Mouse (Mus musculus) forebrain, postnatal 0 days (tissue): ENCODE measurements around the gene Lmod3. TPM values are rescaled to one million over a fixed set of nuclear protein-coding genes. Genes with fewer than 3 reads are reported as not detected.

Source experiments
- ATAC-seq: fragments of 200-750 bp; cut with Nextera tagmentation; 2 replicates; pipeline ENCODE4 v1.8.0; 2017; ENCODE audit warnings: mild to moderate bottlenecking, moderate library complexity
- DNase-seq: peaks from one replicate; pipeline ENCODE4 v3.0.0-alpha.2; 2015
- H3K27ac ChIP-seq: fragments of 300-500 bp; sonication (generic); 2 replicates; pipeline ENCODE4 v1.5.1; 2014; ENCODE audit warnings: low read depth, mild to moderate bottlenecking, antibody characterized with exemption, low read length, moderate library complexity, mixed read lengths
- H3K27me3 ChIP-seq: fragments of 300-500 bp; sonication (generic); 2 replicates; pipeline ENCODE4 v1.6.1; 2014; ENCODE audit warnings: mild to moderate bottlenecking, low read length, mixed read lengths; ENCODE audit not compliant: insufficient read depth
- H3K36me3 ChIP-seq: fragments of 300-500 bp; sonication (generic); 2 replicates; pipeline ENCODE4 v1.6.1; 2014; ENCODE audit warnings: mild to moderate bottlenecking, moderate library complexity; ENCODE audit not compliant: insufficient read depth
- H3K4me1 ChIP-seq: fragments of 300-500 bp; sonication (generic); 2 replicates; pipeline ENCODE4 v1.6.1; 2014; ENCODE audit warnings: antibody characterized with exemption; ENCODE audit not compliant: insufficient read depth
- H3K4me2 ChIP-seq: fragments of 300-500 bp; sonication (generic); 2 replicates; pipeline ENCODE4 v1.6.1; 2014; ENCODE audit warnings: low read depth, mild to moderate bottlenecking, moderate library complexity
- H3K4me3 ChIP-seq: fragments of 300-500 bp; sonication (generic); 2 replicates; pipeline ENCODE4 v1.5.1; 2014; ENCODE audit warnings: low read depth, low read length, mixed read lengths
- H3K9ac ChIP-seq: fragments of 300-500 bp; sonication (generic); 2 replicates; pipeline ENCODE4 v1.6.1; 2014; ENCODE audit warnings: mild to moderate bottlenecking
- H3K9me3 ChIP-seq: fragments of 300-500 bp; sonication (generic); 2 replicates; pipeline ENCODE4 v1.6.1; 2016; ENCODE audit warnings: low read length
- CTCF ChIP-seq: sonication (generic); IDR thresholded peaks from 2 replicates; pipeline ENCODE4 v1.5.1; 2016; ENCODE audit warnings: antibody characterized with exemption, control low read depth, low read depth
- WGBS: fragments of 180-500 bp; shearing (Covaris S2); extraction: QIAGEN DNeasy Blood & Tissue Kit; methylation state at CpG from one replicate; pipeline ENCODE4 v1.1.7; 2014; 5-methylcytosine and 5-hydroxymethylcytosine counted together
- polyA plus RNA-seq: library from polyadenylated mRNA; unstranded; fragments of >200 nt; fragmentation: Nextera tagmentation; extraction: Ambion mirVana; gene quantifications from 2 replicates; pipeline ENCODE4 v1.2.1, GENCODE M21; 2015
- total RNA-seq: library from RNA; depleted of rRNA; stranded (reverse); fragments of >200 nt; gene quantifications from 2 replicates; pipeline ENCODE4 v1.2.3, GENCODE M21; 2014

Lmod3 gene
- total and polyA plus RNA-seq, 2 experiments from 2014 or later, result 0.05 to 0.11 TPM

GRCm38 (mm10) chr6:97221205-97222025 is 31.1 kb downstream of the Lmod3 start:
- no peak for TF ChIP-seq CTCF
- DNase-seq, result peak; percentile 47
- H3K27ac ChIP-seq, result 0 out of 2 replicates have a peak overlapping the region, but pooled peaks have one; percentile 40
- no peak overlapping the region for H3K4me3 ChIP-seq
- no peaks in the 10 kb centered on the region for H3K9me3 ChIP-seq
- no peaks in the 10 kb centered on the region for H3K27me3 ChIP-seq
- H3K4me2 ChIP-seq, result peak overlapping the region; percentile 1; the same call in 1 of the 2 replicates
- 52% methylated on average over 15 of the region's 15 CpGs for WGBS
- ATAC-seq, result peak; percentile 78
- peaks cover 12% of the 10 kb centered on the region for H3K4me1 ChIP-seq
- no peaks in the 10 kb centered on the region; the same call in 1 of the 2 replicates for H3K36me3 ChIP-seq
- H3K9ac ChIP-seq, result no peak overlapping the region

DNA sequence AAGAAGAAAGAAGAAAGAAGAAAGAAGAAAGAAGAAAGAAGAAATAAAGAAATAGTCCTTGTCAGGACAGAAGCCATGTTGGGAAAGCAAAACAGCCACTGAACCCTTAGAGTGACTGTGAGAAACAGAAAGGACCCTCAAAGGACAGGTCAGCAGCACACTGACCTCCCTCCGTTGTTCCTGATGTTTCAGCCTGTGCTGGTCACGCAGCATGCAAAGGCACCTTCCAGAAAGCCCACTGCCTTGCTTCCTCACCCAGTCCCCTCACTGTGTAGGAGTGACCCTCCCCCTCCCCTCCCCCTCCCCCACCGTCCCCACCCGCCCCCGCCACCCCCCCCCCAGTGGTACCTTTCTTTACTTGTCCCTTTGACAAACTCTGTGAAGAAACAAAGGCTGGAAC is 31.9 kb downstream of the Lmod3 start:
- H3K36me3 ChIP-seq, result no peaks in the 10 kb centered on the region; the same call in 1 of the 2 replicates
- peaks cover 12% of the 10 kb centered on the region for H3K4me1 ChIP-seq
- TF ChIP-seq CTCF, result no peak
- H3K9me3 ChIP-seq, result no peaks in the 10 kb centered on the region
- no peak for DNase-seq
- no peak overlapping the region for H3K27ac ChIP-seq
- WGBS, result 52% methylated on average over 4 of the region's 5 CpGs
- no peak for ATAC-seq
- no peaks in the 10 kb centered on the region for H3K27me3 ChIP-seq
- H3K4me2 ChIP-seq, result no peak overlapping the region
- H3K4me3 ChIP-seq, result no peak overlapping the region
- H3K9ac ChIP-seq, result no peak overlapping the region

DNA sequence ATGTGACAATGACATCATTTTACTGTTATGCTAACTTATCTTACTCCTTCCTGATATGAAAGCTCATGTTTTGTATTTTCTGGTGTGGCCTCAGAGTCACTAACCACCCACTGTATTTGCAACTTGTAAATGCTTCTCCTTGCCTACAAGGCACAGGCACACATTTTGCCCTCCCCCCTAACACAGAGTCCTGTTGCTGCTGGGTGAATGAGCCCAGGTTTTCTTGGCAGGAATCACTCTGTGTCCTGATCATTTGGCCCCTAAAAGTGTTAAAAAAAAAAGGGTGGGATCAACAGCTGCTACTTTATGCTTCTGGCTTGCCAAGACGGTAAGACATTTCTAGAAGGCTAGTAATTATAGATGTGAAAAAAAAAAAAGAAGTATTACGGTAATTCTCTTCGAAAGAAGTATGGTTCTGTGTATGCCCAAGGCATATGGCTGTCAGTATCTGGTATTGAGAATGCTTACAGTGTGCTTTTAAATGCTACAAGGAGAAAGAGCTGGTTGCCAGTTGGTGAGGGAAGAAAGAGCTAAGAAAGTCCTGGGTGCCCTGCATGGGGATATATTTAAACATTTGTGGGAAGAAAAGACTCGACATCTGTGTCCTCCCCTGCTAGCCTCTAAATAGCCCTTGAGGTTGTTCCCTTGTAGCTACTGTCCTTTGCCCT is 36.3 kb downstream of the Lmod3 start:
- TF ChIP-seq CTCF, result no peak
- no peak overlapping the region for H3K9ac ChIP-seq
- H3K4me2 ChIP-seq, result no peak overlapping the region
- peak; percentile 28 for DNase-seq
- H3K4me3 ChIP-seq, result no peak overlapping the region
- H3K27me3 ChIP-seq, result no peaks in the 10 kb centered on the region
- H3K4me1 ChIP-seq, result peaks cover 23% of the 10 kb centered on the region
- no peak overlapping the region for H3K27ac ChIP-seq
- peaks cover 6% of the 10 kb centered on the region for H3K36me3 ChIP-seq
- no peaks in the 10 kb centered on the region for H3K9me3 ChIP-seq
- ATAC-seq, result peak; percentile 40; the same call in 1 of the 2 replicates
- WGBS, result 41% methylated on average over 4 of the region's 4 CpGs

DNA sequence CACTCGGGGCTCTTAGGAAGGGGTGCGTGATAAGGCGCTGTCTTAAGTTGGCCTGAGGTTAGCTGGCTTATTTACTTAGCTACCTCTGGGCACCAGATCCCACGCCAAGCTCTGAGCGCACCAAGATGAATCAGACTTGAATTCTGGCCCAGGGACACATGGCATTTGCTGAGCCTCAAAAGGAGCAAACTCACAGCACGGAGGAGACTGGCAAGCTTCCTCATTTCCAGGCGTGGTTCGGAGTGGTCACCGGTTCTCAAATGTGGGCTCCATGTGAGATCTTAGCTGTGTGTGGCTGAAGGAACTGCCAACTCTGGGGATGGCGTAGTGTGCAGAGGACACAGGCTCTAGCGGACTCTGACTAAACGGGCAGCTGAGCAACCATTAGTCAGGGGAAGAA is 40.6 kb downstream of the Lmod3 start:
- DNase-seq (peak; percentile 25), ATAC-seq (no peak)
- H3K36me3 ChIP-seq, result peaks cover 6% of the 10 kb centered on the region
- no peaks in the 10 kb centered on the region for H3K27me3 ChIP-seq
- H3K4me1 ChIP-seq, result peaks cover 18% of the 10 kb centered on the region
- peak overlapping the region; percentile 82 for H3K4me2 ChIP-seq
- no peaks in the 10 kb centered on the region for H3K9me3 ChIP-seq
- H3K27ac ChIP-seq, result no peak overlapping the region
- peak overlapping the region; percentile 61 for H3K4me3 ChIP-seq
- peak overlapping the region; percentile 62; the same call in 1 of the 2 replicates for H3K9ac ChIP-seq
- WGBS, result 40% methylated on average over 12 of the region's 12 CpGs
- TF ChIP-seq CTCF, result no peak

GRCm38 (mm10) chr6:97210962-97211601 is 41.5 kb downstream of the Lmod3 start:
- Histone ChIP-seq H3K4me1 (peaks cover 13% of the 10 kb centered on the region; the same call in 1 of the 2 replicates), H3K4me3 (peak overlapping the region; percentile 61), H3K36me3 (peaks cover 6% of the 10 kb centered on the region), H3K27me3 (no peaks in the 10 kb centered on the region), H3K9me3 (no peaks in the 10 kb centered on the region), H3K9ac (peak overlapping the region; percentile 62), H3K27ac (peak overlapping the region; percentile 17; the same call in 1 of the 2 replicates), H3K4me2 (peak overlapping the region; percentile 82)
- DNase-seq (peak; percentile 28), ATAC-seq (peak; percentile 50)
- TF ChIP-seq CTCF, result no peak
- WGBS, result 2% methylated on average over 22 of the region's 22 CpGs

DNA sequence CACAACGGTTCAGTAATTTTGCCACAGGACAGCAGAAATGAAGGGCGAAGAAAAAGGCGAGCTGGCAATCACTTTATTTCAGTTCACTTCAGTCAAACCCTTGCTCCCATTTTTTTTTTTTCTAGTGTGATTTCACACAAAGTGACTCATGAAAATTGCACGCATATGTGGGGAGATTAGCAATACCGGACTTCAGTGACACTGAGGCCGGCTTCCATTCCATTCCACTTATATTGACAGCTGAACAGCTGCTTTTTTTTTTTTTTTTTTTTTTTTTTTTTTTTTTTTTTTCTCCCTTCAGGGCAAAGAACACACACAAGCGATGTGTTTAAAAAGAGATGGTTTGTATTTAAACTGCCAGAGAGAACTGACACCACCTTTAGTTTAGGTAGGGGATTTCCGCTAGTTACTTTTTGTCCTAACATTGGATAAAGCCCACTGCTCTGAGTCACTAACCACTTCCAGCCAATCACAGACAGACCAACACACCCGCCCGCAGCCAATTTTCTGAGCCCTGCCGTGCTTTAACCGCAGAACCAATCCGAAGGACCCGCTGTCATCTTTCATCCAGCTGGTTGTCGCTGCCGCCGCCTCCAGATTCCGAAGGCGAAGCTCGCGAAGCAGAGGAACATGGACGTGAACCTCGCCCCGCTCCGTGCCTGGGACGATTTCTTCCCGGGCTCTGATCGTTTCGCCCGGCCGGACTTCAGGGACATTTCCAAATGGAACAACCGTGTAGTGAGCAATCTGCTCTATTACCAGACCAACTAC is 42.2 kb downstream of the Lmod3 start, which contains the start of gene Arl6ip5:
Gene Arl6ip5 (plus strand): TSS at position 499 of the 771 bp plus-strand sequence.
- Histone ChIP-seq H3K27ac (peak within 1 kb of the TSS; percentile 17; the same call in 1 of the 2 replicates), H3K36me3 (peaks cover 5% of the 10 kb centered on the region), H3K4me1 (peaks cover 13% of the 10 kb centered on the region; the same call in 1 of the 2 replicates), H3K4me3 (peak within 1 kb of the TSS; percentile 61), H3K9ac (peak within 1 kb of the TSS; percentile 62), H3K4me2 (peak within 1 kb of the TSS; percentile 82), H3K27me3 (no peaks in the 10 kb centered on the region), H3K9me3 (no peaks in the 10 kb centered on the region)
- 0 out of 2 replicates have a peak, but pooled peaks have one; percentile 11 for TF ChIP-seq CTCF
- ATAC-seq (peak; percentile 88), DNase-seq (peak; percentile 94)
- 8% methylated on average over 32 of the region's 32 CpGs for WGBS
